9 mouse cellular contexts compared by ENCODE assay signal in the genomic region with DNA sequence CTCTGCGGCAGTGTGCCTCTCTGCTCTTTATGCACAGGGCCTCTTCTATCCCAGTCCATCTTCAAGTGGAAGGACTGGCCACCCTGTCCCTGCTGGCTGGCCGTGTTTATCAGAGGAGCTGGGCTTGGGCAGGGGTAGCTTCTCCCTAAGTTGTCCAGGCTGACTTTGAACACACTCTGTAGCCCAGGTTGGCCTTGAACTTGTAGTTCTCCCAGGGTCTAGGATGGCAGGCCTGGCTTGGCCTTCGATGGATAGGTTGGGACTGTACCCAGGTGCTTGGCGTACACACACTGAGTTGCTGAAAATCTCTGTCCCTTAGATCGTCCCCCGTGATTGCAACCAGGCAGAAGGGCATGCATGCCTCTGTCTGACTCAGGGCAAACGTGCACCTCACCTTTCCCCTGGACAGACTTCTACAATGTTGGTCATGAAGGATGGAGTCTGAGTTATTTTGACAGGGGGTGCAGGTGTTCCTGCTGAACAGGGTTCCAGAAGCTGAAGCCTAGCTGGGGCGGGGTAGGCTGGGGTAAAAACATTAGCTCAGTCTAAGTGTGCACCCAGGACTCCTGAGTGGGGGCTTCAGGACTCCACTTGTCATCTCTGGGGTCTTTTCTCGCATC. TPM values are rescaled to one million over a fixed set of nuclear protein-coding genes. Genes with fewer than 3 reads are reported as not detected.
DNase-seq lines count a peak whose midpoint lies in the region; ATAC-seq and TF ChIP-seq lines count a peak whose summit lies in the region.
"Had no signal": no experiment of that assay in that cellular context is flagged by ENCODE, and none has a peak within 500 bp of the region (broad histone marks: within the 10 kb centered on the region; RNA-seq: fewer than 3 reads in every experiment).

No protein-coding gene starts in this region.

- peaks cover 23% of the 10 kb centered on the region for H3K36me3 ChIP-seq in heart, embryonic 10.5 days
- peaks cover 21% of the 10 kb centered on the region for H3K36me3 ChIP-seq in midbrain, embryonic 10.5 days
- H3K36me3 ChIP-seq in midbrain, postnatal 0 days (ENCODE audit: insufficient read depth, low read length): peaks cover 12% of the 10 kb centered on the region
- peaks cover 21% of the 10 kb centered on the region for H3K36me3 ChIP-seq in heart, embryonic 12.5 days
- peaks cover 5% of the 10 kb centered on the region for H3K36me3 ChIP-seq in myocyte (ENCODE audit: control insufficient read depth, insufficient read depth)

- H3K9ac ChIP-seq in midbrain, postnatal 0 days (replicated peaks; ENCODE audit: low read length, poor library complexity, severe bottlenecking): no peak overlapping the region
- peak overlapping the region; percentile 75 for H3K9ac ChIP-seq in heart, embryonic 12.5 days

- H3K9me3 ChIP-seq in heart, embryonic 10.5 days: no peaks in the 10 kb centered on the region
- H3K9me3 ChIP-seq in midbrain, embryonic 10.5 days (replicated peaks): no peaks in the 10 kb centered on the region
- H3K9me3 ChIP-seq in midbrain, postnatal 0 days (ENCODE audit: low read length): no peaks in the 10 kb centered on the region
- H3K9me3 ChIP-seq in heart, embryonic 12.5 days (replicated peaks): no peaks in the 10 kb centered on the region

- TF ChIP-seq CTCF in midbrain, postnatal 0 days (IDR thresholded peaks at IDR 0.05): no peak

- 0 out of 2 replicates have a peak overlapping the region, but pooled peaks have one; percentile 48 for H3K4me3 ChIP-seq in heart, embryonic 10.5 days
- no peak overlapping the region for H3K4me3 ChIP-seq in midbrain, embryonic 10.5 days
- H3K4me3 ChIP-seq in midbrain, postnatal 0 days (ENCODE audit: low read depth, low read length): no peak overlapping the region
- no peak overlapping the region for H3K4me3 ChIP-seq in heart, embryonic 12.5 days
- H3K4me3 ChIP-seq in myocyte: peak overlapping the region; percentile 83

- no peak for TF ChIP-seq POLR2A in myocyte (IDR thresholded peaks at IDR 0.05; ENCODE audit: insufficient read length, low read depth)

- DNase-seq in heart, embryonic 10.5 days (ENCODE audit: low spot score): no peak
- no peak for DNase-seq in heart, postnatal 14 days
- no peak for DNase-seq in midbrain, embryonic 10.5 days (ENCODE audit: low spot score)
- no peak for DNase-seq in midbrain, postnatal 0 days (ENCODE audit: low spot score)
- DNase-seq in B cell, adult 2 months: no peak

- H3K27me3 ChIP-seq in heart, embryonic 10.5 days (ENCODE audit: insufficient read depth, poor library complexity, severe bottlenecking): no peaks in the 10 kb centered on the region
- peaks cover 29% of the 10 kb centered on the region for H3K27me3 ChIP-seq in midbrain, embryonic 10.5 days (ENCODE audit: low read depth, poor library complexity, severe bottlenecking)
- no peaks in the 10 kb centered on the region for H3K27me3 ChIP-seq in midbrain, postnatal 0 days (ENCODE audit: insufficient read depth, low read length)
- H3K27me3 ChIP-seq in heart, embryonic 12.5 days (replicated peaks): no peaks in the 10 kb centered on the region
- H3K27me3 ChIP-seq in myocyte (ENCODE audit: control insufficient read depth, insufficient read depth, insufficient read length): no peaks in the 10 kb centered on the region

- peaks cover 95% of the 10 kb centered on the region for H3K4me1 ChIP-seq in heart, embryonic 10.5 days
- peaks cover 86% of the 10 kb centered on the region for H3K4me1 ChIP-seq in midbrain, embryonic 10.5 days
- H3K4me1 ChIP-seq in midbrain, postnatal 0 days (ENCODE audit: insufficient read depth, low read length): peaks cover 15% of the 10 kb centered on the region; the same call in 1 of the 2 replicates
- peaks cover 94% of the 10 kb centered on the region for H3K4me1 ChIP-seq in heart, embryonic 12.5 days (replicated peaks)

- ATAC-seq in midbrain, postnatal 0 days (ENCODE audit: low FRiP score): no peak
- ATAC-seq in heart, embryonic 12.5 days (ENCODE audit: insufficient number of reproducible peaks, low FRiP score): no peak
- ATAC-seq in inflammation-experienced regulatory T-cells, adult 6 months: no peak

- H3K27ac ChIP-seq in heart, embryonic 10.5 days: peak overlapping the region; percentile 93
- H3K27ac ChIP-seq in midbrain, embryonic 10.5 days (replicated peaks): peak overlapping the region; percentile 88
- no peak overlapping the region for H3K27ac ChIP-seq in midbrain, postnatal 0 days (ENCODE audit: low read depth, low read length)
- peak overlapping the region; percentile 97 for H3K27ac ChIP-seq in heart, embryonic 12.5 days (ENCODE audit: poor library complexity, severe bottlenecking)

- intact Hi-C loops in heart, postnatal 14 days (cut with DNase I): no loop called here

- no peak overlapping the region for H3K4me2 ChIP-seq in midbrain, postnatal 0 days (ENCODE audit: low read depth, low read length, poor library complexity, severe bottlenecking)
- peak overlapping the region; percentile 97; the same call in 1 of the 2 replicates for H3K4me2 ChIP-seq in heart, embryonic 12.5 days
- peak overlapping the region; percentile 100 for H3K4me2 ChIP-seq in myocyte (ENCODE audit: low read depth)

- peaks cover 46% of the 10 kb centered on the region for H3K79me2 ChIP-seq in myocyte (ENCODE audit: control insufficient read depth, insufficient read depth)

- no peak overlapping the region for H3ac ChIP-seq in myocyte (ENCODE audit: control insufficient read depth, insufficient read length)

- 68% methylated on average over 9 of the region's 9 CpGs for WGBS in heart, embryonic 10.5 days
- 80% methylated on average over 9 of the region's 9 CpGs for WGBS in midbrain, embryonic 10.5 days
- WGBS in midbrain, postnatal 0 days: 82% methylated on average over 9 of the region's 9 CpGs
- WGBS in heart, embryonic 12.5 days: 70% methylated on average over 9 of the region's 9 CpGs

TF ChIP-seq in myocyte, 11 proteins besides CTCF, POLR2A, EP300 and RAD21 (continues in another document):
- TF ChIP-seq POLR2AphosphoS2 (IDR thresholded peaks at IDR 0.05; ENCODE audit: insufficient read length, low read depth) (no peak), TCF3 (IDR thresholded peaks at IDR 0.05; ENCODE audit: insufficient read length, low read depth) (no peak), REST (IDR thresholded peaks at IDR 0.05; ENCODE audit: insufficient read depth, insufficient read length) (no peak), SRF (IDR thresholded peaks at IDR 0.05; ENCODE audit: control insufficient read depth, insufficient read length, low read depth) (no peak)

RNA-seq across cellular contexts. Expression of a gene that starts 4.8 kb away (rescaled TPM):
- polyA plus RNA-seq in heart, embryonic 10.5 days (2016; fragmentation: Nextera tagmentation; extraction: Ambion mirVana): 20.7 and 25.1 TPM in 2 replicates
- 10 to 100 TPM; 23.4 to 26.9 TPM for total RNA-seq in heart, postnatal 14 days (2021)
- 9.7 and 9.9 TPM in 2 replicates for polyA plus RNA-seq in midbrain, embryonic 10.5 days (2016; fragmentation: Nextera tagmentation; extraction: Ambion mirVana)
- 15.2 and 17.8 TPM in 2 replicates for total RNA-seq in midbrain, postnatal 0 days (2014; rRNA removed)
- polyA plus RNA-seq in midbrain, postnatal 0 days (2015; fragmentation: Nextera tagmentation; extraction: Ambion mirVana): 8.7 and 9.3 TPM in 2 replicates
- polyA plus RNA-seq in heart, embryonic 12.5 days (2016; fragmentation: Nextera tagmentation; extraction: Ambion mirVana): 24.4 and 25.2 TPM in 2 replicates
- polyA plus RNA-seq in myocyte (2012; fragmentation: generic; extraction: Trizol): 19.8 TPM
- polyA plus RNA-seq in inflammation-experienced regulatory T-cells, adult 6 months (2017; shearing (Covaris generic)): 10 to 100 TPM; 10.7 to 12.5 (median 11.0) TPM

RNA-seq across cellular contexts. Expression of a gene that starts 20.6 kb away (rescaled TPM):
- 30.3 and 31.3 TPM in 2 replicates for polyA plus RNA-seq in heart, embryonic 10.5 days (2016; fragmentation: Nextera tagmentation; extraction: Ambion mirVana)
- 10 to 100 TPM; 41.8 to 43.8 TPM for total RNA-seq in heart, postnatal 14 days (2021)
- polyA plus RNA-seq in midbrain, embryonic 10.5 days (2016; fragmentation: Nextera tagmentation; extraction: Ambion mirVana): 33.4 and 34.7 TPM in 2 replicates
- 129 and 130 TPM in 2 replicates for total RNA-seq in midbrain, postnatal 0 days (2014; rRNA removed)
- polyA plus RNA-seq in midbrain, postnatal 0 days (2015; fragmentation: Nextera tagmentation; extraction: Ambion mirVana): 27.1 and 29.1 TPM in 2 replicates
- 24.2 and 32.7 TPM in 2 replicates for polyA plus RNA-seq in heart, embryonic 12.5 days (2016; fragmentation: Nextera tagmentation; extraction: Ambion mirVana)
- polyA plus RNA-seq in myocyte (2012; fragmentation: generic; extraction: Trizol): 46.4 TPM
- polyA plus RNA-seq in inflammation-experienced regulatory T-cells, adult 6 months (2017; shearing (Covaris generic)): 10 to 100 TPM; 12.9 to 21.0 (median 16.1) TPM

RNA-seq across cellular contexts. Expression of a gene that starts 23.6 kb away (rescaled TPM):
- polyA plus RNA-seq in heart, embryonic 10.5 days (2016; fragmentation: Nextera tagmentation; extraction: Ambion mirVana): 2.8 and 3.6 TPM in 2 replicates
- under 1 TPM in 1 of 2 experiments, not detected in 1; 0.65 TPM for total RNA-seq in heart, postnatal 14 days (2021)
- polyA plus RNA-seq in midbrain, embryonic 10.5 days (2016; fragmentation: Nextera tagmentation; extraction: Ambion mirVana): 0.84 and 1.2 TPM in 2 replicates
- total RNA-seq in midbrain, postnatal 0 days (2014; rRNA removed): 0.05 TPM in 1 of 2 replicates, not detected in the other
- 0.16 and 0.29 TPM in 2 replicates for polyA plus RNA-seq in midbrain, postnatal 0 days (2015; fragmentation: Nextera tagmentation; extraction: Ambion mirVana)
- 0.41 and 0.42 TPM in 2 replicates for polyA plus RNA-seq in heart, embryonic 12.5 days (2016; fragmentation: Nextera tagmentation; extraction: Ambion mirVana)
- polyA plus RNA-seq in myocyte (2012; fragmentation: generic; extraction: Trizol): 7.2 TPM
- under 1 TPM in 1 of 3 experiments, not detected in 2; 0.12 TPM for polyA plus RNA-seq in inflammation-experienced regulatory T-cells, adult 6 months (2017; shearing (Covaris generic))

RNA-seq across cellular contexts. Expression of a gene that starts 30.1 kb away (rescaled TPM):
- not detected in 2 replicates for polyA plus RNA-seq in heart, embryonic 10.5 days (2016; fragmentation: Nextera tagmentation; extraction: Ambion mirVana)
- not detected for total RNA-seq in heart, postnatal 14 days (2021)
- not detected in 2 replicates for polyA plus RNA-seq in midbrain, embryonic 10.5 days (2016; fragmentation: Nextera tagmentation; extraction: Ambion mirVana)
- 1.3 TPM in 1 of 2 replicates, not detected in the other for total RNA-seq in midbrain, postnatal 0 days (2014; rRNA removed)
- not detected in 2 replicates for polyA plus RNA-seq in midbrain, postnatal 0 days (2015; fragmentation: Nextera tagmentation; extraction: Ambion mirVana)
- not detected in 2 replicates for polyA plus RNA-seq in heart, embryonic 12.5 days (2016; fragmentation: Nextera tagmentation; extraction: Ambion mirVana)
- not detected for polyA plus RNA-seq in myocyte (2012; fragmentation: generic; extraction: Trizol)
- polyA plus RNA-seq in inflammation-experienced regulatory T-cells, adult 6 months (2017; shearing (Covaris generic)): not detected
- polyA plus RNA-seq: embryonic facial prominence, embryonic 11.5 days had no signal

RNA-seq across cellular contexts. Expression of a gene that starts 30.6 kb away (rescaled TPM):
- 57.0 and 76.5 TPM in 2 replicates for polyA plus RNA-seq in heart, embryonic 10.5 days (2016; fragmentation: Nextera tagmentation; extraction: Ambion mirVana)
- total RNA-seq in heart, postnatal 14 days (2021): 10 to 100 TPM in 1 of 2 experiments, 1 to 10 TPM in 1; 9.9 to 10.8 TPM
- 100 and 102 TPM in 2 replicates for polyA plus RNA-seq in midbrain, embryonic 10.5 days (2016; fragmentation: Nextera tagmentation; extraction: Ambion mirVana)
- 20.4 and 28.7 TPM in 2 replicates for total RNA-seq in midbrain, postnatal 0 days (2014; rRNA removed)
- polyA plus RNA-seq in midbrain, postnatal 0 days (2015; fragmentation: Nextera tagmentation; extraction: Ambion mirVana): 61.0 and 65.9 TPM in 2 replicates
- 39.1 and 42.3 TPM in 2 replicates for polyA plus RNA-seq in heart, embryonic 12.5 days (2016; fragmentation: Nextera tagmentation; extraction: Ambion mirVana)
- 57.7 TPM for polyA plus RNA-seq in myocyte (2012; fragmentation: generic; extraction: Trizol)
- polyA plus RNA-seq in inflammation-experienced regulatory T-cells, adult 6 months (2017; shearing (Covaris generic)): 10 to 100 TPM; 48.7 to 56.0 (median 50.0) TPM

Comparison
In these comparisons a context has a peak if more than half of its experiments do, and no peak if none do; other contexts are left out.
1. H3K4me3 ChIP-seq: peak in heart, embryonic 10.5 days (single experiment) and myocyte (single experiment); none in midbrain, embryonic 10.5 days (single experiment), midbrain, postnatal 0 days (single experiment) and heart, embryonic 12.5 days (single experiment).